Mouse (Mus musculus) liver, embryonic 14.5 days (tissue): ENCODE data around the gene Gm4969. TPM values are rescaled to one million over a fixed set of nuclear protein-coding genes. Genes with fewer than 3 reads are reported as not detected.

Experiments used
- ATAC-seq: fragments of 200-750 bp; cut with Nextera tagmentation; 2 replicates; pipeline ENCODE4 v1.8.0; 2017; ENCODE audit warnings: moderate number of reproducible peaks, mild to moderate bottlenecking, moderate library complexity; ENCODE audit not compliant: insufficient read depth
- DNase-seq, 3 experiments: peaks; one replicate each; pipeline ENCODE4 v3.0.0-alpha.2; 2012 to 2013; ENCODE audit warnings: low read depth in 3 of 3, low spot score in 3 of 3
- H3K27ac ChIP-seq: fragments of 300-500 bp; sonication (generic); 2 replicates; pipeline ENCODE4 v1.5.1; 2014; ENCODE audit warnings: moderate library complexity, mild to moderate bottlenecking, control low read depth, inconsistent platforms
- H3K27me3 ChIP-seq: fragments of 300-500 bp; sonication (generic); 2 replicates; pipeline ENCODE4 v1.6.1; 2014; ENCODE audit warnings: mild to moderate bottlenecking, low read length, moderate library complexity; ENCODE audit not compliant: control insufficient read depth, insufficient read depth
- H3K36me3 ChIP-seq: fragments of 300-500 bp; sonication (generic); replicated peaks from 2 replicates; pipeline ENCODE4 v1.6.1; 2014; ENCODE audit warnings: low read depth; ENCODE audit not compliant: control insufficient read depth, insufficient read depth
- H3K4me1 ChIP-seq, 2 experiments: fragments of 200-500 bp in 1 of 2; fragments of 300-500 bp in 1 of 2; sonication (generic) in 1 of 2; replicated peaks; 2 replicates each; pipeline ENCODE4 v1.6.1; 2012 to 2014; ENCODE audit warnings: antibody characterized with exemption in 1 of 2, inconsistent platforms in 1 of 2, low read length in 1 of 2; ENCODE audit not compliant: control insufficient read depth in 2 of 2, insufficient read depth in 2 of 2
- H3K4me2 ChIP-seq: fragments of 300-500 bp; sonication (generic); 2 replicates; pipeline ENCODE4 v1.6.1; 2014; ENCODE audit warnings: low read depth, mild to moderate bottlenecking, control low read depth, moderate library complexity
- H3K4me3 ChIP-seq, 2 experiments: fragments of 200-500 bp in 1 of 2; fragments of 300-500 bp in 1 of 2; sonication (generic) in 1 of 2; 2 replicates each; pipeline ENCODE4 v1.5.1; 2012 to 2014; ENCODE audit warnings: low read depth in 2 of 2, low read length in 2 of 2, mild to moderate bottlenecking in 2 of 2, control low read depth in 1 of 2, inconsistent platforms in 1 of 2, moderate library complexity in 1 of 2; ENCODE audit not compliant: insufficient read depth in 1 of 2
- H3K9ac ChIP-seq: fragments of 300-500 bp; sonication (generic); replicated peaks from 2 replicates; pipeline ENCODE4 v1.6.1; 2014; ENCODE audit warnings: mild to moderate bottlenecking, control low read depth, moderate library complexity
- H3K9me3 ChIP-seq: fragments of 300-500 bp; sonication (generic); 2 replicates; pipeline ENCODE4 v1.6.1; 2016; ENCODE audit warnings: low read length, mixed read lengths; ENCODE audit not compliant: control insufficient read depth
- CTCF ChIP-seq: IDR thresholded peaks from 2 replicates; pipeline ENCODE4 v1.5.1; 2016; ENCODE audit warnings: antibody characterized with exemption, low read depth, control low read depth
- EP300 ChIP-seq: IDR thresholded peaks from 2 replicates; pipeline ENCODE4 v1.6.1; 2016; ENCODE audit warnings: antibody characterized with exemption, low read depth
- WGBS: fragments of 180-500 bp; shearing (Covaris S2); extraction: QIAGEN DNeasy Blood & Tissue Kit; methylation state at CpG from one replicate; pipeline ENCODE4 v1.1.7; 2014; ENCODE audit not compliant: insufficient replicate concordance; 5-methylcytosine and 5-hydroxymethylcytosine counted together
- polyA plus RNA-seq, 2 experiments: library from polyadenylated mRNA; depleted of rRNA in 1 of 2; stranded (reverse) in 1 of 2; unstranded in 1 of 2; fragments of >200 nt; fragmentation: Nextera tagmentation in 1 of 2; extraction: Ambion mirVana in 1 of 2; gene quantifications; 2 replicates each; pipeline versions ENCODE4 v1.2.1 to v1.2.3; 2012 to 2014

Gene Gm4969
- polyA plus RNA-seq, 2 experiments = 0.22 to 0.25 TPM

GRCm38 (mm10) chr7:19148875-19149541 lies 30.8 kb upstream of the Gm4969 start, which contains the start of gene Qpctl:
Gene Qpctl, minus strand, starts transcription at chr7:19149291.
- DNase-seq (peak; percentile 99), ATAC-seq (peak; percentile 96)
- peak within 1 kb of the TSS; percentile 81 for H3K9ac ChIP-seq
- H3K4me2 ChIP-seq = peak within 1 kb of the TSS; percentile 97
- whole genome bisulfite sequencing = under 1% methylated on average over 43 of the region's 43 CpGs
- peaks cover 16% of the 10 kb centered on the region for H3K36me3 ChIP-seq
- no peaks in the 10 kb centered on the region for H3K27me3 ChIP-seq
- 0 out of 2 replicates have a peak, but pooled peaks have one; percentile 24 for TF ChIP-seq EP300
- no peak for TF ChIP-seq CTCF
- H3K4me1 ChIP-seq = peaks cover 14 to 16% of the 10 kb centered on the region in 2 experiments
- peak within 1 kb of the TSS; percentile 77 to 84 for H3K4me3 ChIP-seq
- peak within 1 kb of the TSS; percentile 64 for H3K27ac ChIP-seq
- H3K9me3 ChIP-seq = no peaks in the 10 kb centered on the region

- peak overlapping the region; percentile 64 for H3K27ac ChIP-seq
- ATAC-seq = no peak
Observed at GRCm38 (mm10) chr7:19148180-19148874, 30.2 kb upstream of the Gm4969 start.

GRCm38 (mm10) chr7:19147497-19148045 lies 29.4 kb upstream of the Gm4969 start:
- no peak overlapping the region for H3K9ac ChIP-seq
- peaks cover 14 to 16% of the 10 kb centered on the region in 2 experiments for H3K4me1 ChIP-seq
- peak overlapping the region; percentile 97 for H3K4me2 ChIP-seq
- TF ChIP-seq EP300 (no peak), CTCF (no peak)
- H3K36me3 ChIP-seq = peaks cover 10% of the 10 kb centered on the region
- ATAC-seq (no peak), DNase-seq (no peak)
- no peaks in the 10 kb centered on the region for H3K9me3 ChIP-seq
- WGBS = 40% methylated on average over 6 of the region's 6 CpGs
- no peak overlapping the region; a peak in 1 of 4 replicates for H3K4me3 ChIP-seq
- no peaks in the 10 kb centered on the region for H3K27me3 ChIP-seq
- H3K27ac ChIP-seq = no peak overlapping the region

More at GRCm38 (mm10) chr7:19148180-19148874, 30.2 kb upstream of the Gm4969 start:
- H3K36me3 ChIP-seq = peaks cover 11% of the 10 kb centered on the region
- no peak for DNase-seq
- H3K9me3 ChIP-seq = no peaks in the 10 kb centered on the region
- no peaks in the 10 kb centered on the region for H3K27me3 ChIP-seq
- WGBS = 8% methylated on average over 20 of the region's 20 CpGs
- TF ChIP-seq CTCF (no peak), EP300 (no peak)
- H3K9ac ChIP-seq = peak overlapping the region; percentile 75
- peak overlapping the region; percentile 97 for H3K4me2 ChIP-seq
- H3K4me3 ChIP-seq = peak overlapping the region; percentile 62 to 77
- H3K4me1 ChIP-seq = peaks cover 14 to 16% of the 10 kb centered on the region in 2 experiments

- Histone ChIP-seq H3K4me3 (no peak overlapping the region), H3K9ac (no peak overlapping the region), H3K27ac (no peak overlapping the region), H3K36me3 (peaks cover 6% of the 10 kb centered on the region; the same call in 1 of the 2 replicates), H3K27me3 (no peaks in the 10 kb centered on the region), H3K4me2 (no peak overlapping the region), H3K9me3 (no peaks in the 10 kb centered on the region), H3K4me1 (peaks cover 14 to 16% of the 10 kb centered on the region in 2 experiments)
- WGBS = 69% methylated on average over 10 of the region's 10 CpGs
- TF ChIP-seq EP300 = no peak
- DNase-seq = no peak
- ATAC-seq = no peak
Observed at GRCm38 (mm10) chr7:19146793-19147192, 28.6 kb upstream of the Gm4969 start.

- H3K36me3 ChIP-seq = peaks cover 18% of the 10 kb centered on the region
- H3K27me3 ChIP-seq = no peaks in the 10 kb centered on the region
Observed at GRCm38 (mm10) chr7:19137380-19137779, 19.2 kb upstream of the Gm4969 start.

More at GRCm38 (mm10) chr7:19137380-19137779, 19.2 kb upstream of the Gm4969 start:
- TF ChIP-seq CTCF (peak; percentile 66), EP300 (no peak)
- no peak overlapping the region for H3K4me3 ChIP-seq
- H3K9ac ChIP-seq = no peak overlapping the region
- H3K4me2 ChIP-seq = no peak overlapping the region
- 46% methylated on average over 5 of the region's 5 CpGs for WGBS
- H3K4me1 ChIP-seq = no peaks in the 10 kb centered on the region
- H3K9me3 ChIP-seq = no peaks in the 10 kb centered on the region
- H3K27ac ChIP-seq = no peak overlapping the region
- ATAC-seq (no peak), DNase-seq (no peak)
